Comparison of ENCODE assay signal across 15 mouse cellular contexts in the genomic region with DNA sequence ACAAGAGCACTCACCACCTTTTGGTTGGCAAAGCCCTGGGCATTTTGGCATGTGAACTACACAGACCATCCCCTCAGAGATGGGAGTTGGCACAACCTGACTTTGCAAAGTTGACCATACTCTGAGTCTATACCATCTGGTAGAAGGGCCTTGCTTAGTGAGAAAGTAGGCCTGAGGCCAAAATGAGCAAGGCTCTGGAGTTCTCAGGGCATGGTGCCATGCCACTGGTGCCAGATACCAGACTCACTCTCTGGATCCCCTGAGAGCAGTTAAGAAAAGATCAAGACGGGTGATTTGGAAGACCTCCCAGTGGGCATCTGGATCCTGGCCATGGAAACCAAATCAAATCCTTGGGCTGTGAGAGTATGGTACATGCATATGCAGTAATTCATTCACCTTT.
A peak's percentile ranks its signal among the peaks of the same experiment; 100 is the strongest.
DNase-seq lines count a peak whose midpoint lies in the region; ATAC-seq lines count a peak whose summit lies in the region.
"Had no signal": no experiment of that assay in that cellular context is flagged by ENCODE, and none has a peak within 500 bp of the region (broad histone marks: within the 10 kb centered on the region; RNA-seq: fewer than 3 reads in every experiment).

No protein-coding gene starts in this region.

- no peaks in the 10 kb centered on the region for H3K9me3 ChIP-seq in embryonic facial prominence, embryonic 13.5 days
- H3K9me3 ChIP-seq in embryonic facial prominence, embryonic 10.5 days: no peaks in the 10 kb centered on the region
- no peaks in the 10 kb centered on the region for H3K9me3 ChIP-seq in neural tube, embryonic 13.5 days
- no peaks in the 10 kb centered on the region for H3K9me3 ChIP-seq in neural tube, embryonic 15.5 days (replicated peaks)
- no peaks in the 10 kb centered on the region for H3K9me3 ChIP-seq in liver, embryonic 12.5 days (replicated peaks)
- H3K9me3 ChIP-seq: embryonic facial prominence, embryonic 12.5 days; neural tube, embryonic 12.5 days had no signal

- H3K27ac ChIP-seq in embryonic facial prominence, embryonic 13.5 days: peak overlapping the region; percentile 72; the same call in 1 of the 2 replicates
- H3K27ac ChIP-seq in embryonic facial prominence, embryonic 10.5 days (replicated peaks): no peak overlapping the region
- no peak overlapping the region for H3K27ac ChIP-seq in neural tube, embryonic 13.5 days (replicated peaks)
- no peak overlapping the region for H3K27ac ChIP-seq in neural tube, embryonic 15.5 days (replicated peaks)
- H3K27ac ChIP-seq in liver, embryonic 12.5 days: no peak overlapping the region
- H3K27ac ChIP-seq: neural tube, embryonic 12.5 days had no signal

- WGBS in embryonic facial prominence, embryonic 13.5 days: 36% methylated on average over 1 of the region's 1 CpGs
- 84% methylated on average over 1 of the region's 1 CpGs for WGBS in embryonic facial prominence, embryonic 10.5 days
- 27% methylated on average over 1 of the region's 1 CpGs for WGBS in neural tube, embryonic 13.5 days
- 19% methylated on average over 1 of the region's 1 CpGs for WGBS in neural tube, embryonic 15.5 days
- 63% methylated on average over 1 of the region's 1 CpGs for WGBS in liver, embryonic 12.5 days (ENCODE audit: insufficient replicate concordance)

- no peaks in the 10 kb centered on the region for H3K36me3 ChIP-seq in embryonic facial prominence, embryonic 13.5 days
- no peaks in the 10 kb centered on the region for H3K36me3 ChIP-seq in embryonic facial prominence, embryonic 10.5 days (replicated peaks)
- H3K36me3 ChIP-seq in neural tube, embryonic 13.5 days: no peaks in the 10 kb centered on the region
- H3K36me3 ChIP-seq in neural tube, embryonic 15.5 days: no peaks in the 10 kb centered on the region
- no peaks in the 10 kb centered on the region for H3K36me3 ChIP-seq in liver, embryonic 12.5 days
- H3K36me3 ChIP-seq: embryonic facial prominence, embryonic 12.5 days; neural tube, embryonic 12.5 days had no signal

- H3K4me3 ChIP-seq in embryonic facial prominence, embryonic 13.5 days: no peak overlapping the region
- H3K4me3 ChIP-seq in embryonic facial prominence, embryonic 10.5 days: no peak overlapping the region
- H3K4me3 ChIP-seq in neural tube, embryonic 13.5 days: no peak overlapping the region
- H3K4me3 ChIP-seq in neural tube, embryonic 15.5 days (replicated peaks): no peak overlapping the region
- no peak overlapping the region for H3K4me3 ChIP-seq in liver, embryonic 12.5 days
- H3K4me3 ChIP-seq: embryonic facial prominence, embryonic 12.5 days; neural tube, embryonic 12.5 days had no signal

- H3K27me3 ChIP-seq in embryonic facial prominence, embryonic 13.5 days: no peaks in the 10 kb centered on the region
- H3K27me3 ChIP-seq in embryonic facial prominence, embryonic 10.5 days (replicated peaks; ENCODE audit: low read depth, poor library complexity, severe bottlenecking): no peaks in the 10 kb centered on the region
- no peaks in the 10 kb centered on the region for H3K27me3 ChIP-seq in neural tube, embryonic 13.5 days
- H3K27me3 ChIP-seq in neural tube, embryonic 15.5 days (replicated peaks): no peaks in the 10 kb centered on the region
- no peaks in the 10 kb centered on the region for H3K27me3 ChIP-seq in liver, embryonic 12.5 days (replicated peaks)
- H3K27me3 ChIP-seq: embryonic facial prominence, embryonic 12.5 days; neural tube, embryonic 12.5 days; Patski had no signal

- no peak overlapping the region for H3K9ac ChIP-seq in embryonic facial prominence, embryonic 13.5 days
- no peak overlapping the region for H3K9ac ChIP-seq in neural tube, embryonic 13.5 days
- H3K9ac ChIP-seq in neural tube, embryonic 15.5 days (replicated peaks): no peak overlapping the region
- H3K9ac ChIP-seq in liver, embryonic 12.5 days: no peak overlapping the region
- H3K9ac ChIP-seq: embryonic facial prominence, embryonic 12.5 days; lung, embryonic 14.5 days; neural tube, embryonic 12.5 days had no signal

- peaks cover 36% of the 10 kb centered on the region for H3K4me1 ChIP-seq in embryonic facial prominence, embryonic 13.5 days
- peaks cover 19% of the 10 kb centered on the region for H3K4me1 ChIP-seq in embryonic facial prominence, embryonic 10.5 days
- peaks cover 35% of the 10 kb centered on the region for H3K4me1 ChIP-seq in neural tube, embryonic 13.5 days (replicated peaks)
- H3K4me1 ChIP-seq in neural tube, embryonic 15.5 days: peaks cover 34% of the 10 kb centered on the region
- H3K4me1 ChIP-seq in liver, embryonic 12.5 days: no peaks in the 10 kb centered on the region

- DNase-seq in embryonic facial prominence, embryonic 10.5 days (ENCODE audit: low spot score): no peak
- DNase-seq in adrenal gland, postnatal 10 days: peak; percentile 73
- peak; percentile 39 to 78 for DNase-seq in cerebellum, postnatal 4 days (ENCODE audit: low spot score in 2 of 2)
- DNase-seq in gastrocnemius, adult 18-20 months (ENCODE audit: low spot score): no peak
- DNase-seq: gastrocnemius, postnatal 25 days; kidney, adult 18-20 months; lung, embryonic 14.5 days; thymus, adult 2 months had no signal

- no peak overlapping the region for H3K4me2 ChIP-seq in embryonic facial prominence, embryonic 13.5 days
- no peak overlapping the region for H3K4me2 ChIP-seq in neural tube, embryonic 13.5 days
- no peak overlapping the region for H3K4me2 ChIP-seq in neural tube, embryonic 15.5 days
- H3K4me2 ChIP-seq in liver, embryonic 12.5 days: no peak overlapping the region
- H3K4me2 ChIP-seq: embryonic facial prominence, embryonic 12.5 days; lung, embryonic 14.5 days; neural tube, embryonic 12.5 days had no signal

- ATAC-seq in embryonic facial prominence, embryonic 13.5 days (ENCODE audit: insufficient number of reproducible peaks, insufficient read depth, low FRiP score, low TSS enrichment, low read depth): no peak
- peak; percentile 61 for ATAC-seq in neural tube, embryonic 13.5 days (ENCODE audit: low read depth)
- no peak for ATAC-seq in neural tube, embryonic 15.5 days (ENCODE audit: low FRiP score)
- ATAC-seq in liver, embryonic 12.5 days: no peak
- ATAC-seq: Patski had no signal

Comparison
In these comparisons a context has a peak if more than half of its experiments do, and no peak if none do; other contexts are left out.
1. DNase-seq: peak in adrenal gland, postnatal 10 days (single experiment) and cerebellum, postnatal 4 days (2 of 2); none in embryonic facial prominence, embryonic 10.5 days (single experiment) and gastrocnemius, adult 18-20 months (single experiment).